Mouse (Mus musculus) gastrocnemius, adult 2 months (tissue): ENCODE data around the gene Zic1. TPM values are rescaled to one million over a fixed set of nuclear protein-coding genes. Genes with fewer than 3 reads are reported as not detected.

Experiments
- DNase-seq: peaks from one replicate; pipeline ENCODE4 v3.0.0; 2022
- H3K27ac ChIP-seq: fragments of 200-600 bp; 2 replicates; pipeline ENCODE4 v1.8.1; 2022; ENCODE audit warnings: mild to moderate bottlenecking
- H3K4me3 ChIP-seq: fragments of 200-600 bp; 2 replicates; pipeline ENCODE4 v1.8.1; 2022; ENCODE audit warnings: mild to moderate bottlenecking, moderate library complexity
- CTCF ChIP-seq: fragments of 200-600 bp; IDR thresholded peaks from 2 replicates; pipeline ENCODE4 v1.8.1; 2022; ENCODE audit warnings: antibody characterized with exemption, mild to moderate bottlenecking, moderate library complexity
- intact Hi-C: fragments of 180-260 bp; cut with DNase I; formaldehyde crosslinking; loops from one replicate; pipeline ENCODE4 v1.15.1; 2025
- total RNA-seq, 2 experiments: library from RNA; stranded (reverse); gene quantifications; 2 replicates each; pipeline ENCODE4 v1.2.3; 2021

The Zic1 gene
- total RNA-seq, 2 experiments from 2014 or later, result 0.81 to 1.4 TPM

DNA sequence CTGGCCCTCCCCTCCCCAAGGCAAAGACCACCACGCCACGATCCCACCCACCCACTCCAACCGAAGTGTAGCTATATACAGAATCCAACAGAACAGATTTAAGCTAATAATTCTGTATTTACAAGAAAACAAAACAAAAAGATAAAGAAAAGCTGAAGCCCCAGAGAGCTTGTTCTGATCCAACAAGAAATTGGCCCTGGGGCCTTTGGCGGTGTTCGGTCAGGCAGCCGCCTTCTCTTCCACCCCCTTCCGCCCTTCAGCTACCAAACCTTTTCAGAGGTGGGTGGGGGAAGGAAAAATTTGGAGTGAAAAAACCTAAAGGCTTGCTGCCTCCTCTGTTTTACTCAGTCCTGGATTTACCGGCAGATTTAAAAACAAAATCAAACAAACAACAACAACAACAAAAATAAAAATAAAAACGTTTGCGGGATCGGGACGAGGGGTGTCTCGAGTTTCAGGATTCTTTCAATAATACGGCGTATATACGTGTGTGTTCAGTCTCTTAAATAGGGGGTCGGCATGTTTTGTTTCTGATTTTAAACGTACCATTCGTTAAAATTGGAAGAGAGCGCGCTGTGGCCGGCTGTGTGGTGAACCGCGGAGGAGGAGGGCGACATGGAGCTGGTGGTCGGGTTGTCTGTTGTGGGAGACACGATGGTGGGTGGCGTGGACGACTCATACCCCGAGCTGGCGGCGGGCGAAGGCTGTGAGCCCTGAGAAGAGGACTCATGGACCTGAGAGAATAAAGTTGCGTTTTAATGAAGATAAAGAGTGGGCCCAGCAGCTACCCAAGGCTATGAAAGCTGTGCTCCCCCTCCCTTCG is 4.4 kb downstream of the Zic1 start:
- Histone ChIP-seq H3K4me3 (peak overlapping the region; percentile 66), H3K27ac (peak overlapping the region; percentile 31; the same call in 1 of the 2 replicates)
- TF ChIP-seq CTCF, result no peak
- intact Hi-C loops, result no loop called here
- DNase-seq, result no peak

DNA sequence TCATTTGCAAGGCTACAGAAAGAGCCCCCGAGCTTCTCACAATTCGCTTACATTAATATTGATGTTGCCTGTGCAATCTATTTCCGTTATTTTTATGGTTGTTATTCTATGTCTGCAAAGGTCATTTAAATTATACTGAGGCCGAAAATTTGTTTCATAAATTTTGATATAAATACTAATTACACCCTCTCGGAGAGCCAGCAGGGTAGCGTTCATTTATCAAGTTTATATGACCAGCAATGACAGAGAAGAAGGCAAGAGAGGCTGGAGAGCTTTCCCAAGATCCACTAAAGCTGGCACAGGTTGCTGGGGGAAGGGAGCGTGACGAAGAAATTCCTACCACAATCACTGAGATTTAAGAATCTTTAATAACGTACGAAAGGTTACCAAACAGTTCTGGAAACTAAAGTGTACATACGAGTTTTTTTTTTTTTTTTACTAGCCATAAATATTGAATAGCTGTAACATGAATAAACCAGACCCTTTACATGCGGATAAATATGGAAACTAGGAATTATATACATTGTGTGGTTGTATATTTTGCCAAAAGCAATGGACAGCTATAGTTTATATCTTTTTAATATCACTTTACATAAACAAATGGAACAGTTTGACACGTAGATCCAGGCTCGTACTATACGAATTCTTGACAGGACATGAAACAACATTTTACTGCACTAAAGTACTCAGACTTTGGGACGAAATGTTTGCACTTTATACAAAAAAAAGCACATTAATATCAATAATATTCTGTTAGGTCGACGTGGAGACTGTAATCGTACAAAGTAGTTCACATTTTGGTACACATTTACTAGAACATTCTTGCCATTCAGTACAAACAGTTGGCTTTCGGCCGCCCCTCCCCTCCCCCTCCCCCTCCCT is 5.2 kb downstream of the Zic1 start:
- Histone ChIP-seq H3K27ac (no peak overlapping the region; the same call in 1 of the 2 replicates), H3K4me3 (no peak overlapping the region)
- intact Hi-C loops, result no loop called here
- no peak for TF ChIP-seq CTCF
- no peak for DNase-seq

DNA sequence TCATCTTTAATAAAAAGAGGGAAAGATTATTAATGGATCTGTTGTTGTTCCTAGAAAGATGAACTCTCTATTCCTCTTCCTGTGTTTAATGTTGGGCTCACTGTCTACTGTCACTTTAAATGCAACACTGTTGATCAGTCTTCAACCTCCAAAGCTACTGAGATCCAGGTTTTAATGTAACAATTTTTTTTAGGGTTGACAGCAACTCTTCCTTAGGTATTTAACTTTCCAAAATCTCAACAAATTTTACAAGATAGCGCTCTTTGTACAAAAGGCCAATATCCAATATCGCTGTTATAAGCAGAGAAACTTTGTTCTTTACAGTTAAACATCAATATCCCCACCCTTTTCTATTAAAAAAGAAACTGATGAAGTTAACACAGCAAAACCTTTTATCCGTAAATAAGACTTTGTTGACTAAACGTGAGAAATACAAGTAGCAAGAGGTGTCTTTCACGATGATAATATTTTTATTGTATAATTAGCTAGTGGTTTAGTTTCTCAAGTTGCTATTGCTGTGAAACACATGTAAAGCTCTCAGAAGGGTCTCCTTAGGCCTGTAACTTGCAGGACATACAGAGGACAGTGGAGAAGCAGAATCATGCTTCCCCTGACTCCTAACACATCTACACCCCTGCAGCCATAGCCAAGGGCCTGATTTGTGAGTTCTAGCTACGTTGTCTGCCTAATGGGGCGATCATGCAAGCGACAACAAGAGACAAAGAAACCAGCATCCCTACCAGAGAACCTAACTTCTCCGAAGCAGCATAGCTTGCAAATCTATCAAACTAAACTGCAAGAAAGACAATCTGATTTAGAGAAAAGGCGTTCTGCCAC is 6.5 kb downstream of the Zic1 start:
- no peak overlapping the region for H3K4me3 ChIP-seq
- H3K27ac ChIP-seq, result no peak overlapping the region
- no peak for TF ChIP-seq CTCF
- intact Hi-C loops, result no loop called here
- no peak for DNase-seq

DNA sequence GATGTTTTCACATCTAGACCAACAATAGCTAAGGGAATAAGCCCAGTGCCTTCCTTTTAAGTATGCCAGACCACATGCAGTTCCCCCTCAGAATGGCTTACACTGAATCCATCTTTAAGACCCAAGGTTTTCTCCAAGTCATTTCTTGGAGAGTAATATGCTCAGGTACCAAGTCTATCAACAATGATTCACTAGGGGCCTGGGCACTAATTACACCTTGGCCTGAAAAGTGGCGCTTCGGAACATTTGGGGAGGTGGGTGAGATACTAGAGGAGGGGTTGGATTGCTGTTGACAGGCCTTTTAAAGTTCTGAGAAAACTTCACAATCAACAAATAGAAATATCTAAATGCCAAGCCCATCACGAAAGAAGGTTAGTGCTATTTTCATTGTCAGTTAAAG is 8.3 kb downstream of the Zic1 start:
- intact Hi-C loops, result no loop called here
- TF ChIP-seq CTCF, result no peak

DNA sequence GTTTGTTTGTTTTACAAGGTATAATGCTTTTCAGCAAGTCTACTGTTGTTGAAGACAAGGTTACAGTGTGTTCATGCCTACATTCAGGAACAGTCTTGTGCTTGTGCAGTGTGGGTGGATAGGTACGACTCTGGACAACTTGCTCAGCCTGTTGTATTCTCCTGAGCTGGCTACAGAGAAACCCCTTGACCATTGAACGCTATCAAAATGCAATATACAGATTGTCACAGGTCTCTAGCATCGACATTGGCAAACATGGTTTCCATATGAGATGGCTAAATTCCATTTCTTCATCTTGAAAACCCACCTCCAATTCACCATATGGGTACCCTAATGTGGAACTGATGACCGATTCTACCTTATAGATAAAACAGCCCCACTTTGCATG is 9.3 kb downstream of the Zic1 start:
- intact Hi-C loops, result no loop called here
- no peak for TF ChIP-seq CTCF
- no peak overlapping the region; the same call in 1 of the 2 replicates for H3K4me3 ChIP-seq

More for the DNA sequence above, 8.3 kb downstream of the Zic1 start:
- Histone ChIP-seq H3K4me3 (no peak overlapping the region), H3K27ac (no peak overlapping the region)
- DNase-seq, result no peak

DNA sequence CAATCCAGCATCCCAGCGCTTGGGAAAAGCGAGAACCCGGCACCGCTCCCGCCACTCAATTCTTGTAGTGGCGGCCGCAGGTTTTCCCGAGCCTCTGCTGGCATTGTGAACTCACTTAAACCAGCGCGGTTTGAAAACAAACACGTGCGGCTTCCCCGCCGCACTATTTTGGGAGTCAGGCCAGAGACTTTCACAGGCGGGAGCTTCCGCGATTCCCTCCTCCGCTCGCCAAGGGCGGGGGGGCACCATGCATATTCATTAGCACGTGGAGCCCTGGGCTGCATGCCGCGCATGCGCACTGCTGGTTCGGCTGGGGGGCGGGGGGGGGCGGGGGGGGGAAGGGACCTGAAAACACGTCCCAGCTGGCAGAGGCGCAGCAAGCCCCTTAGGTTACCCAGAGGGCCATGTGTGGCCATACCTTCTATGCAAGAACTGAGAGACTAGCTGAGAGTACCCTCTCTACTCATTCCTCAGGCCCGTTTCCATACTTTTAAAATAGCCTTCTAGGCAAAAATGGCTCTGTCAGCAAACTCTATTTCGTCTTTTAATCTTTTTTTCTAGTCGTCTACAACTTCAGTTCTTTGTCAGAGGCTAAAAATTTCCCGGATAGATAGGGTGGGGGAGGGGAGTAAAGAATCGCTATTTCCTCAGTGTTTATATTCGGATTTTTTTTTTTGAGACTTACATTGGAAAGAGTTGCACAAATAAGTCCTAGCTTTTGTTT is 9.8 kb downstream of the Zic1 start:
- Histone ChIP-seq H3K27ac (peak overlapping the region; percentile 40; the same call in 1 of the 2 replicates), H3K4me3 (peak overlapping the region; percentile 63)
- no peak for TF ChIP-seq CTCF
- intact Hi-C loops, result no loop called here
- peak; percentile 66 for DNase-seq

More for the DNA sequence above, 9.3 kb downstream of the Zic1 start:
- H3K27ac ChIP-seq, result no peak overlapping the region
- no peak for DNase-seq

DNA sequence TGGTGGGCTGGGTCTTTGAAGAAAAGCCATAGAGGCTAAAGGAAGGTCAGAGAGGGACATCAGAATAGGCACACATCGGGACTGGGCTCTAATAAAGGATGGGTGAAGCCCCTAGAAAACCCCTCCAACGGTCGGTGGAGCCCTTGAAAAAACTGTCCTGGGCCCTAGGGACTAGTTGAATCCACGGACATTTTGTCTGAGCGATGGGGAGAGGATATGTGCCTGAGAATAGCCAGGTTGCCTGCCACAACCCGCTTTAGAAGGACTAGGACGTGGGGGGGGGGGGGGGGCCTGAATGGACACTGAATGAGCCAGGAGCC is 10.4 kb downstream of the Zic1 start:
- no peak overlapping the region for H3K27ac ChIP-seq
- no peak for TF ChIP-seq CTCF
- intact Hi-C loops, result no loop called here
- H3K4me3 ChIP-seq, result peak overlapping the region; percentile 63
- no peak for DNase-seq

DNA sequence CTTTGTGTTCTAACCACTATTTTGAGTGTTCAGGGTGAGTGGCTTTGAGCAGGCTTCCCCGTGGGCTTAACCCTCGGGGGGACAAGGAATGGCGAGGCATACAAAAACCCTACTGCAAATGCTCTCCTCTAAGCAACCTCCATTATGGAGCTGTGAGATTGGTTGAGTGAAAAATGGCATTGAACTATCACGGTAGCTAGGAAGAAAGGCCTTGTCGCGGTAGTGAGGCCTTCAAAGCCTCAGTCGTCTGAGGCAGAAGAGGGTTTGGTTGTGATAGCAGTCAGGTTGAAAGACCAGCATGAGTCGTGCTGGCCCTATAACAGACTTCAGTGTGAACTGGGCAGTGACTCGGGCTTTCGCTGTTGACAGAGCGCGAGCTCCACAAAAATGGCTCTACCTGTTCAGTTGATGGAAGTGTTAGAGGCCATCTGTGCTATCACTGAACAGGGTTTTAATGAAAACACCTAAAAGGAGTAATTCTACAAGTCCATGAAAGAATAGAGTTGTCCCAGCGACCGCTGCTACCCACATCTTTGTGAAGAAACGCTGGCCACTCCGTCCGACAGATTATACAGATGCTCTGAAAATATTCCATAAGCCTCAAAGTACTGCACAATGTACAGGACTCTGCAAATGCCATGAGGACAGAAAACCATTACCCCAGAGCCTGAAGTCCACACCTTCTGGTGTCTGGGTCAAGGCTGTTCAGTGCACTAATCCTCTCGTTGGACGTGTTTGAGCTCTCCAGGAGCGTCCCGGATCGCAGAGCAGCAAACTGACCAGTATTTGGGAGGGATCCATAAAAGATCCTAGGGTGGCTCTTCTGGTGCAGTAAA is 11.0 kb downstream of the Zic1 start:
- intact Hi-C loops, result no loop called here
- no peak for DNase-seq
- no peak for TF ChIP-seq CTCF
- Histone ChIP-seq H3K27ac (no peak overlapping the region), H3K4me3 (no peak overlapping the region)

DNA sequence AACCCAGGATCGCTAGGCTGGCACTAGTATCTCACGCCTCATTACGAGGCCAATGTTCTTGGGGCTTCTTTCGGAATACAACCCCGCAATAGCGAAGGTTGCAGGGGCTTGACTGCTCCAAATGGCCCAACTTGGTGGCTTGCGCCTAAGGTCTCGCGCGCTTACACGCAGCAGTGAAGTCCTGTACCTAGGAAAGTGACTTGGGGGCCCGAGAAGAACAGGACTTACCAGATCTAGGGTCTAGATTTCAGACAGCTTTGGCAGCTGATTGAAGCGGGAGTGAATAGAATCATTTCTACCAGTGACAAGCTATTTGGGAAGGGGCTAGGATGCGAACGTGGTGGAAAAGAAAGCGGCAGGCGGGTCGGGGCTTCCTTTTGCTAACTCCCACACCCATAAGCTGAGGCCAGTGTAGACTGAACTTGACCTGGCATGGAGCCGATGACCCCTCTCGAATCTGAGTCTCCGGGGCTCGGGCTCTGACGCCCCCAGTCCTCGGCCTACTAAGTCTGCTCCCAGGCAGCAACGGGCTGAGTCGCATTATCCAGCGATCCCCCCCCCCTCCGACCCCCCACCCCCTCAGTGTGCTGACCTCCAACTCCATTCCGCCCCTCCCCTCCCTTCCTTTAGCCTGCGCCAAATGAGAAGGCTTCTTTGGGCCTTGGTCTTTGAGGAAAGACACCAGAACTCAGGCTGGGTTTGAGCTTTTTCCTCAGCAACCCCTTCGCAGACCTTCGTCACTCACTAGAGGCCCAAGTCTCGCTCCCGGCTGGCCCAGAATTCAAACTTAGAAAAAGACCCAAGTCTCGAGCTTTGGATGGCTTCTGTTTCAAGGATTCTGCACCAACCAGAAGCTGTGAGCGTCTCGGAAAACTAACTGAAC is 11.8 kb downstream of the Zic1 start:
- no peak overlapping the region for H3K27ac ChIP-seq
- intact Hi-C loops, result no loop called here
- no peak overlapping the region for H3K4me3 ChIP-seq
- DNase-seq, result no peak
- no peak for TF ChIP-seq CTCF

DNA sequence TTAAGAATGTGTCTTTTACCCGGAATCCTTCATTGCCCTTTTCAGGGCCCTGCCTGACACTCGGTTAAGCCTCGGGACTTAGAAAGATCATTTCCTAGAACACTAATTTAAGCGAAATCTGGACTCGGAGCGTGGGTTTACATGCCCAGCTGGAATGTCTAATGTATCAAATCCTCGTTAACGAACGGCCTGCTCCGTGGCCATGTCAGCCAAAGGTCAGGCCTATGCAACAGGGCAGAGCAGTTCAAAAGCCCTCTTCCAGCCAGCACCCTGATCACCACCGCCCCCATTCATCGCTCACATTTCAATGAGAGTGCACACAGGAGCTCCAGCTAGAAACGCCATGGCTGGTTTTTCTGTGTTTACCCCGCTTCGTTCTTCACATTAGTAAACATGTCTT is 12.8 kb downstream of the Zic1 start:
- DNase-seq, result no peak
- Histone ChIP-seq H3K4me3 (no peak overlapping the region), H3K27ac (no peak overlapping the region)
- intact Hi-C loops, result no loop called here
- no peak for TF ChIP-seq CTCF
